Mouse (Mus musculus) spleen, adult 2 months (tissue): Measurements from ENCODE around the gene Miox.

Experiments
- CTCF ChIP-seq: fragments of 200-500 bp; IDR thresholded peaks from 2 replicates; pipeline ENCODE4 v1.5.1; 2011; ENCODE audit warnings: mild to moderate bottlenecking, inconsistent platforms; ENCODE audit not compliant: insufficient read depth, insufficient read length, insufficient replicate concordance; ENCODE audit errors: extremely low read depth
- POLR2A ChIP-seq: fragments of 200-500 bp; IDR thresholded peaks from 2 replicates; pipeline ENCODE4 v1.6.1; 2011; ENCODE audit warnings: low read depth, low read length, inconsistent platforms

DNA sequence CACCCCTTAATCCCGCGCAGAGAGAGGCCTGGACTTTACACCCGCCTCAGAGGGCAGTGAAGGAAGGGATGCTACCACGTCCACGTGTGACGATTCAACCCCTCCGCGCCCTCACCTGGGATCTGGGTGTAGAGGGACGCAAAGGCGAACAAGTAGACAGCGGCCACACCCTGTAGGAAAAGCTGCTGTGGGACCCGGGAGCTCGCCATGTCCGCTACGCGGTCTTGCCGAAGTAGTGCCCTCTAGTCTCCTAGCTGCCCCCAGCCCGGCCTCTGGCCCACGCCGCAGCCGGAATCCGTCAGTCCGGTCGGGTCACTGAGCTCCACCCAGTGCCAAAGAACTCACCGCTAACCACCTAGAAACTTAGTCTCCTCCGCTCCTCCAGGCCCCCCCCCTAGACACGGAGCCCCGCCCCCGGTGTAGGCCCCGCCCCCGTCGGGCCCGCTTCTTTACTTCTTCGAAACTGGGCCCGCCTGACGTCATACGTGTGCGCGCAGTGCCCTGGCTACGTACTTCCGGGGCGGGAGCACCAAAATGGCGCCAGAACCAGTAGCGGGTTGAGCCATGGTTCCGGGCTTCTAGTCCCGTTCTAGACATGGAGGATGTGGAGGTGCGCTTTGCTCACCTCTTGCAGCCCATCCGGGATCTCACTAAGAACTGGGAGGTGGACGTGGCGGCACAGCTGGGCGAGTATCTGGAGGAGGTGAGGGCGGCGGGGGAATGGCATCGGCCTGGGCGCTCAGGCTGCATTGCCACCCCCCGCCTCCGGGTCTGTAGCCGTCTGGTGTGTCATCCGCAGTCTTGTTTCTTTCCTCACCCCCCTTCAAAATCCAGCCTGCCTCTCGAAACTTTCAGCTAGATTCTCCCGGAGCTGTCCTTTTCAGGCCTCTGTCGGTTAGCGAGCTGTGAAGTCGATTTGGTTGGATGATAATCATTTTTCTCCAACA lies 21.3 kb downstream of the Miox start, which contains the start of the genes Lmf2 and Ncaph2:
- no peak for TF ChIP-seq CTCF
- TF ChIP-seq POLR2A, result peak; percentile 24; the same call in 1 of the 2 replicates
